Mouse (Mus musculus) ES-Bruce4 (cell line): ENCODE data around the gene Flad1. TPM values are rescaled to one million over a fixed set of nuclear protein-coding genes. Genes with fewer than 3 reads are reported as not detected.

Experiments used
- H3K27ac ChIP-seq: 2 replicates; pipeline ENCODE4 v1.5.1; 2012; ENCODE audit warnings: low read length, inconsistent platforms; ENCODE audit not compliant: insufficient read depth
- H3K27me3 ChIP-seq: 2 replicates; pipeline ENCODE4 v1.6.1; 2012; ENCODE audit warnings: mild to moderate bottlenecking, low read length, inconsistent platforms; ENCODE audit not compliant: control insufficient read depth, poor library complexity, insufficient read depth, severe bottlenecking
- H3K36me3 ChIP-seq: 2 replicates; pipeline ENCODE4 v1.6.1; 2012; ENCODE audit warnings: inconsistent platforms, mild to moderate bottlenecking, low read length, moderate library complexity; ENCODE audit not compliant: control insufficient read depth, poor library complexity, insufficient read depth, severe bottlenecking
- H3K4me1 ChIP-seq: one replicate; pipeline ENCODE4 v1.8.1; 2011; ENCODE audit warnings: low read length; ENCODE audit not compliant: control insufficient read depth, insufficient read depth
- H3K4me3 ChIP-seq: 2 replicates; pipeline ENCODE4 v1.5.1; 2011; ENCODE audit warnings: low read depth, mild to moderate bottlenecking, low read length
- H3K9ac ChIP-seq: 2 replicates; pipeline ENCODE4 v1.6.1; 2012; ENCODE audit warnings: low read depth, mild to moderate bottlenecking, inconsistent platforms; ENCODE audit not compliant: poor library complexity, severe bottlenecking
- H3K9me3 ChIP-seq: replicated peaks from 2 replicates; pipeline ENCODE4 v1.6.1; 2012; ENCODE audit warnings: mild to moderate bottlenecking, low read length, inconsistent platforms; ENCODE audit not compliant: control insufficient read depth, poor library complexity, insufficient read depth, severe bottlenecking
- CTCF ChIP-seq: IDR thresholded peaks from one replicate; pipeline ENCODE4 v1.8.1; 2011; ENCODE audit warnings: low read depth, low read length
- EP300 ChIP-seq: IDR thresholded peaks from 2 replicates; pipeline ENCODE4 v1.6.1; 2011; ENCODE audit warnings: low read depth, low read length; ENCODE audit not compliant: insufficient read depth
- POLR2A ChIP-seq: IDR thresholded peaks from one replicate; pipeline ENCODE4 v1.8.1; 2011; ENCODE audit warnings: low read length; ENCODE audit not compliant: insufficient read depth
- polyA plus RNA-seq: library from polyadenylated mRNA; stranded (reverse); fragments of >200 nt; gene quantifications from 2 replicates; pipeline ENCODE4 v1.2.4, GENCODE M21; 2011; ENCODE audit warnings: low read depth; ENCODE audit not compliant: missing spikeins, insufficient read depth, insufficient read length

Flad1 gene
- polyA plus RNA-seq, 1 experiment, result 25.1 TPM

- Histone ChIP-seq H3K9ac (peak overlapping the region; percentile 82), H3K27ac (no peak overlapping the region), H3K4me3 (peak overlapping the region; percentile 26), H3K27me3 (no peaks in the 10 kb centered on the region), H3K9me3 (no peaks in the 10 kb centered on the region), H3K4me1 (peaks cover 13% of the 10 kb centered on the region), H3K36me3 (peaks cover 11% of the 10 kb centered on the region)
- TF ChIP-seq CTCF (no peak), POLR2A (no peak), EP300 (no peak)
Observed at GRCm38 (mm10) chr3:89422556-89423205, 11.0 kb upstream of the Flad1 start.

DNA sequence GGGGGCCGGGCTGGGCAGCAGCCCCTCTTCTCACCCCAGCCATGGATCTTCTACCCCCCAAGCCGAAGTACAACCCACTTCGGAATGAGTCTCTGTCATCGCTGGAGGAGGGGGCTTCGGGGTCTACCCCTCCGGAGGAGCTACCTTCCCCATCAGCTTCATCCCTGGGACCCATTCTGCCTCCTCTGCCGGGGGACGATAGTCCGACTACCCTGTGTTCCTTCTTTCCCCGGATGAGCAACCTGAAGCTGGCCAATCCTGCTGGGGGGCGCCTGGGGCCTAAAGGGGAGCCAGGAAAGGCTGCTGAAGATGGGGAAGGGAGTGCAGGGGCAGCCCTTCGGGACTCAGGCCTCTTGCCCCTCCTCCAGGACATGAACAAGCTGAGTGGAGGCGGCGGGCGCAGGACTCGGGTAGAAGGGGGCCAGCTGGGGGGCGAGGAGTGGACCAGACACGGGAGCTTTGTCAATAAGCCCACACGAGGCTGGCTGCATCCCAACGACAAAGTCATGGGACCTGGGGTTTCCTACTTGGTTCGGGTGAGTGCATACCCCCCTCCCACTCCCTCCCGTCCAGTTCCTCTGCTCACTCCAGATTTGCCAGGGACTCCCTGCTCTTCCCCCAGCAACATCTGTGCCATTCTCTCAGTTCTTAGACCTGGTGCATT lies 10.3 kb upstream of the Flad1 start:
- Histone ChIP-seq H3K9ac (peak overlapping the region; percentile 82), H3K27me3 (no peaks in the 10 kb centered on the region), H3K9me3 (no peaks in the 10 kb centered on the region), H3K4me1 (peaks cover 13% of the 10 kb centered on the region), H3K36me3 (peaks cover 5% of the 10 kb centered on the region), H3K4me3 (peak overlapping the region; percentile 85), H3K27ac (peak overlapping the region; percentile 19)
- no peak for TF ChIP-seq CTCF

DNA sequence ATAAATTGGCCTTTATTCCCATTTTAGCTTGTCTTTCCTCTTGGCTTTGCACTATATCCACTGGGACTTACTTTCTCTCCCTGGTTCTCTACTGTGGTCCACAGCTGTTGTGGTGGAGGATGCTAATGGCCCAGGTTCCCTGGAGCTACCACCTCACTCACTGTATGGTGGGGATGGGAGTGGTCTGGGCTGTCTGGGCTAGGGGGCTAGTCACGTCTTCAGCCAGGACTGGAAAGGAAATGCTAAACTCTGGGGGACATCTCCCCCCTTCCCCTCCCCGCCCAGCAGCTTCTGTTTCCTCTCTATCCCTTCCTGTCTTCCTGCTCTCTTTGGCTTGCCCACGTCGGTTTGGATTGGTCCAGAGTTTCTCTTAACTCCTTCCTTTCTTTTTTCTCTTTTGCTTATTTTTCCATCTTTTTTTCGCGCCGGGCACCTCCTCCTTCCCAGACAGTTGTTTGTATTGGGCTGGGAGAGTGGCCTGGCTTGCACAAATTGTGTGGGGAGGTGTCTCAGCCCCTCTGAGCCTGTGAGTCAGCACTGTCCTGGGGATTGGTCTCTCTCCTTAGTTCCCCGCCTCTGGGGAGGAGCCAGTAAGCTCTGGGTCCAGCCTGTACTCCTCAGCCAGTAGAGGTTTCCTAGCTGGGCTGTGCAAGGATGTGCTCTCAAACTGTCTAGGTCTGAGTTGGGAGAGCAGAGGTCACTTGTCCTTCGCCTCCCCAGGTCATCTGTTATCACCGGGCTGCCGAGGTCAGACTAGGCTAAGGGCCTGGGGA lies 9.5 kb upstream of the Flad1 start:
- peak overlapping the region; percentile 86 for H3K27ac ChIP-seq
- peak overlapping the region; percentile 85 for H3K4me3 ChIP-seq
- no peaks in the 10 kb centered on the region for H3K9me3 ChIP-seq
- TF ChIP-seq CTCF, result no peak
- peak; percentile 63 for TF ChIP-seq EP300
- peak; percentile 86 for TF ChIP-seq POLR2A
- peak overlapping the region; percentile 82 for H3K9ac ChIP-seq
- no peaks in the 10 kb centered on the region for H3K27me3 ChIP-seq
- peaks cover 13% of the 10 kb centered on the region for H3K4me1 ChIP-seq
- peaks cover 4% of the 10 kb centered on the region for H3K36me3 ChIP-seq

DNA sequence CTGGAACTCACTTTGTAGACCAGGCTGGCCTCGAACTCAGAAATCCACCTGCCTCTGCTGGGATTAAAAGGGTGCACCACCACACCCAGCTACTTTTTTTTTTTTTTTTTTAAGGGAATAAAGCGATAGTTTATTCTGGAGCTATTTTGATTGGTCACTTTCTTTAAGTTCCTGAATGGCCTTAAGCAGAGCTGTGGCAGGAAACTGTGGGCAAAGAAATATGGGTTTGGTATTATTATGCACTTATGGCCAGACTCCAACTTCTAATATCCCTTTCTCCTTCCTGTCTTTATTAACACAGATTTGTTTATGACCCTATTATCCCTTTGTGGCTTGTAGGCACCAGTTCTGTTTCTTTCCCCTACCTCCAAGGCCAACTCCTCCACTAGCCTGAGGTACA lies 8.8 kb upstream of the Flad1 start:
- peaks cover 13% of the 10 kb centered on the region for H3K4me1 ChIP-seq
- H3K27ac ChIP-seq, result peak overlapping the region; percentile 86
- H3K9me3 ChIP-seq, result no peaks in the 10 kb centered on the region
- H3K36me3 ChIP-seq, result peaks cover 12% of the 10 kb centered on the region
- 0 out of 2 replicates have a peak overlapping the region, but pooled peaks have one; percentile 85 for H3K4me3 ChIP-seq
- TF ChIP-seq CTCF, result no peak
- TF ChIP-seq POLR2A, result no peak
- no peak for TF ChIP-seq EP300
- peak overlapping the region; percentile 89 for H3K9ac ChIP-seq
- H3K27me3 ChIP-seq, result no peaks in the 10 kb centered on the region

- Histone ChIP-seq H3K27me3 (no peaks in the 10 kb centered on the region), H3K9me3 (no peaks in the 10 kb centered on the region), H3K27ac (peak overlapping the region; percentile 95), H3K4me3 (peak overlapping the region; percentile 94), H3K36me3 (peaks cover 17% of the 10 kb centered on the region), H3K4me1 (peaks cover 10% of the 10 kb centered on the region), H3K9ac (peak overlapping the region; percentile 89)
- no peak for TF ChIP-seq CTCF
Observed at GRCm38 (mm10) chr3:89419981-89420380, 8.3 kb upstream of the Flad1 start.

DNA sequence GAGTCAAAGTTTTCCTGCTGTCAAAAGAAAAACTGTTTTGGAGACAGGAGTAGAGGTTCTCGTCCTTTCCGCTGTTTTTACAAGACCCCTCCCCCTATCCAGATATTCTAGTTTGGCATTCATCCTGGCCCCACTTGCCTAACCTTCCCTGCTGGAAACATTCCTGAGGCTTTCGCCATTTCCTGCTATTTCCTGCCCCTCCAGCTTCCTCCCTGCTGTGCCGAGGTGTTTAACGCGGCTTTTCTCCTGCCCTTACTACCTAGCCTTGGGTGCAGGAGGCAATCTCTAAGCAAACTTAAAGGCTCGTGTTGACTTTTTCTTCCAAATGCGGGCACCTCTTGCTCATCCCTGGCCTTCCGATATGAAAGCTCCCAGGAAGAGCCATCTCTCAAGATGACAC lies 7.9 kb upstream of the Flad1 start:
- Histone ChIP-seq H3K9me3 (no peaks in the 10 kb centered on the region), H3K27ac (peak overlapping the region; percentile 95), H3K9ac (peak overlapping the region; percentile 89), H3K36me3 (peaks cover 21% of the 10 kb centered on the region), H3K4me3 (peak overlapping the region; percentile 94), H3K27me3 (no peaks in the 10 kb centered on the region), H3K4me1 (peaks cover 9% of the 10 kb centered on the region)
- no peak for TF ChIP-seq POLR2A
- peak; percentile 77; the same call in 1 of the 2 replicates for TF ChIP-seq EP300
